Mouse (Mus musculus) G1E (cell line): ENCODE measurements around the gene Rb1.

Experiments
- CTCF ChIP-seq: IDR thresholded peaks from 2 replicates; pipeline ENCODE4 v1.5.1; 2012; ENCODE audit warnings: low read depth, low read length, inconsistent platforms, mixed read lengths
- TAL1 ChIP-seq: conservative IDR thresholded peaks from 2 replicates; pipeline ENCODE4 v1.6.1; 2012; ENCODE audit warnings: low read depth, low read length, inconsistent platforms, mixed read lengths

- TF ChIP-seq TAL1: peak; percentile 47; the same call in 1 of the 2 replicates
- TF ChIP-seq CTCF: no peak
Measured at GRCm38 (mm10) chr14:73163363-73163998, 162.1 kb downstream of the Rb1 start.
